Mouse (Mus musculus) intestine, postnatal 0 days (tissue): Measurements from ENCODE around the gene Grcc10. TPM values are rescaled to one million over a fixed set of nuclear protein-coding genes. Genes with fewer than 3 reads are reported as not detected.

Source experiments
- ATAC-seq: fragments of 200-750 bp; cut with Nextera tagmentation; 2 replicates; pipeline ENCODE4 v1.8.0; 2017; ENCODE audit warnings: mild to moderate bottlenecking, moderate TSS enrichment, moderate library complexity
- H3K27ac ChIP-seq: fragments of 300-500 bp; sonication (generic); 2 replicates; pipeline ENCODE4 v1.5.1; 2014; ENCODE audit warnings: mild to moderate bottlenecking, low read depth, low read length, moderate library complexity
- H3K27me3 ChIP-seq: fragments of 300-500 bp; sonication (generic); replicated peaks from 2 replicates; pipeline ENCODE4 v1.6.1; 2014; ENCODE audit warnings: low read length, mixed read lengths; ENCODE audit not compliant: control insufficient read depth, insufficient read depth
- H3K36me3 ChIP-seq: fragments of 300-500 bp; sonication (generic); 2 replicates; pipeline ENCODE4 v1.6.1; 2014; ENCODE audit warnings: mild to moderate bottlenecking, moderate library complexity; ENCODE audit not compliant: control insufficient read depth, insufficient read depth
- H3K4me1 ChIP-seq: fragments of 300-500 bp; sonication (generic); replicated peaks from 2 replicates; pipeline ENCODE4 v1.6.1; 2014; ENCODE audit warnings: antibody characterized with exemption, low read length, mixed read lengths; ENCODE audit not compliant: control insufficient read depth, insufficient read depth
- H3K4me2 ChIP-seq: fragments of 300-500 bp; sonication (generic); replicated peaks from 2 replicates; pipeline ENCODE4 v1.6.1; 2014; ENCODE audit warnings: low read depth, mild to moderate bottlenecking, moderate library complexity
- H3K4me3 ChIP-seq: fragments of 300-500 bp; sonication (generic); 2 replicates; pipeline ENCODE4 v1.5.1; 2014; ENCODE audit warnings: low read depth, low read length
- H3K9ac ChIP-seq: fragments of 300-500 bp; sonication (generic); 2 replicates; pipeline ENCODE4 v1.6.1; 2014; ENCODE audit warnings: mild to moderate bottlenecking, low read depth, low read length
- H3K9me3 ChIP-seq: fragments of 300-500 bp; sonication (generic); 2 replicates; pipeline ENCODE4 v1.6.1; 2016; ENCODE audit warnings: mixed run types; ENCODE audit not compliant: control insufficient read depth
- CTCF ChIP-seq: sonication (generic); IDR thresholded peaks from 2 replicates; pipeline ENCODE4 v1.5.1; 2016; ENCODE audit warnings: low read depth, mild to moderate bottlenecking, control low read depth, antibody characterized with exemption, moderate library complexity
- WGBS: fragments of 180-500 bp; shearing (Covaris S2); extraction: QIAGEN DNeasy Blood & Tissue Kit; methylation state at CpG from one replicate; pipeline ENCODE4 v1.1.7; 2014; 5-methylcytosine and 5-hydroxymethylcytosine counted together
- microRNA counts: library from miRNA; unstranded; fragments of <30 nt; microRNA quantifications from one replicate; lab custom pipeline; 2016
- microRNA-seq: library from miRNA; unstranded; fragments of <30 nt; microRNA quantifications from one replicate; pipeline ENCODE4, GENCODE M21; 2016
- polyA plus RNA-seq: library from polyadenylated mRNA; unstranded; fragments of >200 nt; fragmentation: Nextera tagmentation; extraction: Ambion mirVana; gene quantifications from 2 replicates; pipeline ENCODE4 v1.2.1, GENCODE M21; 2015

Grcc10 gene
- polyA plus RNA-seq, 1 experiment from 2014 or later = 238 TPM

- ATAC-seq = peak; percentile 53
Measured at GRCm38 (mm10) chr6:124693243-124693981, 47.8 kb downstream of the Grcc10 start.

GRCm38 (mm10) chr6:124690517-124690916 is 50.7 kb downstream of the Grcc10 start:
- H3K4me2 ChIP-seq = no peak overlapping the region
- 86% methylated on average over 3 of the region's 3 CpGs for WGBS
- no peaks in the 10 kb centered on the region for H3K9me3 ChIP-seq
- H3K27ac ChIP-seq = peak overlapping the region; percentile 29
- ATAC-seq = no peak
- no peak for TF ChIP-seq CTCF
- H3K4me1 ChIP-seq = no peaks in the 10 kb centered on the region
- H3K27me3 ChIP-seq = no peaks in the 10 kb centered on the region
- no peak overlapping the region for H3K9ac ChIP-seq
- no peaks in the 10 kb centered on the region; the same call in 1 of the 2 replicates for H3K36me3 ChIP-seq
- no peak overlapping the region for H3K4me3 ChIP-seq

More at GRCm38 (mm10) chr6:124693243-124693981, 47.8 kb downstream of the Grcc10 start:
- WGBS = 34% methylated on average over 15 of the region's 15 CpGs
- H3K4me1 ChIP-seq = no peaks in the 10 kb centered on the region
- H3K27ac ChIP-seq = peak overlapping the region; percentile 77
- H3K36me3 ChIP-seq = peaks cover 5% of the 10 kb centered on the region
- no peaks in the 10 kb centered on the region for H3K27me3 ChIP-seq
- H3K9ac ChIP-seq = no peak overlapping the region
- H3K4me2 ChIP-seq = no peak overlapping the region; the same call in 1 of the 2 replicates
- H3K4me3 ChIP-seq = no peak overlapping the region
- H3K9me3 ChIP-seq = no peaks in the 10 kb centered on the region
- TF ChIP-seq CTCF = peak; percentile 28; the same call in 1 of the 2 replicates

MicroRNAs encoded within 50 kb of the gene (microRNA counts, 519-probe panel; counts per million panel counts)
- microRNA mmu-miR-141 (lab: Ali Mortazavi, UCI) = 5,221 counts per million, percentile 86 among the panel's probes with 10 or more counts
- 5,884 counts per million, percentile 94 among the panel's probes with 10 or more counts for microRNA mmu-miR-200c (lab: Ali Mortazavi, UCI)

Small RNAs within 50 kb of the gene (microRNA-seq; reads per million reads assigned to microRNA genes)
- gene Mir141 (6,786 reads per million, percentile 92 among the genes with 10 or more reads in this experiment), gene Mir200c (29,744 reads per million, percentile 97 among the genes with 10 or more reads in this experiment)

Other genes with a start within 250 kb of the Grcc10 start
- 1.9 TPM in 2 replicates for gene C1rl, start 248.3 kb downstream of the Grcc10 start, polyA plus RNA-seq
- gene C1ra, start 229.0 kb downstream of the Grcc10 start, polyA plus RNA-seq = 6.9 and 7.5 TPM in 2 replicates
- 9.1 and 10.4 TPM in 2 replicates for gene C1s1, start 199.0 kb downstream of the Grcc10 start, polyA plus RNA-seq
- gene C1rb, start 171.1 kb downstream of the Grcc10 start, polyA plus RNA-seq = not detected in 2 replicates
- not detected in 2 replicates for gene C1s2, start 105.3 kb downstream of the Grcc10 start, polyA plus RNA-seq
- gene Lpcat3, start 78.3 kb downstream of the Grcc10 start, polyA plus RNA-seq = 209 and 212 TPM in 2 replicates
- 96.6 and 97.3 TPM in 2 replicates for gene Emg1, start 29.2 kb downstream of the Grcc10 start, polyA plus RNA-seq
- 249 and 255 TPM in 2 replicates for gene Phb2, start 29.0 kb downstream of the Grcc10 start, polyA plus RNA-seq
- 17.4 TPM in 2 replicates for gene Ptpn6, start 2.7 kb downstream of the Grcc10 start, polyA plus RNA-seq
- not detected in 2 replicates for gene Gm45234, start 14.6 kb upstream of the Grcc10 start, polyA plus RNA-seq
- 7.6 and 8.4 TPM in 2 replicates for gene Atn1, start 15.2 kb upstream of the Grcc10 start, polyA plus RNA-seq
- 3.5 and 4.6 TPM in 2 replicates for gene Eno2, start 28.3 kb upstream of the Grcc10 start, polyA plus RNA-seq
- gene Lrrc23, start 38.4 kb upstream of the Grcc10 start, polyA plus RNA-seq = 0.21 TPM in 1 of 2 replicates, not detected in the other
- 57.7 and 69.5 TPM in 2 replicates for gene Spsb2, start 67.3 kb upstream of the Grcc10 start, polyA plus RNA-seq
- 489 and 537 TPM in 2 replicates for gene Tpi1, start 72.9 kb upstream of the Grcc10 start, polyA plus RNA-seq
- gene Usp5, start 88.1 kb upstream of the Grcc10 start, polyA plus RNA-seq = 44.8 and 45.0 TPM in 2 replicates
- gene Cdca3, start 88.2 kb upstream of the Grcc10 start, polyA plus RNA-seq = 45.4 and 57.4 TPM in 2 replicates
- 0.42 and 0.47 TPM in 2 replicates for gene Gnb3, start 98.9 kb upstream of the Grcc10 start, polyA plus RNA-seq
- 4.5 and 4.6 TPM in 2 replicates for gene P3h3, start 116.4 kb upstream of the Grcc10 start, polyA plus RNA-seq
- gene Gpr162, start 122.6 kb upstream of the Grcc10 start, polyA plus RNA-seq = 0.46 and 0.64 TPM in 2 replicates
- gene Cd4, start 146.8 kb upstream of the Grcc10 start, polyA plus RNA-seq = 0.75 and 0.83 TPM in 2 replicates
- gene Lag3, start 170.3 kb upstream of the Grcc10 start, polyA plus RNA-seq = 1.6 and 1.7 TPM in 2 replicates
- 167 and 169 TPM in 2 replicates for gene Ptms, start 178.7 kb upstream of the Grcc10 start, polyA plus RNA-seq
- 265 and 269 TPM in 2 replicates for gene Mlf2, start 190.0 kb upstream of the Grcc10 start, polyA plus RNA-seq
- 105 and 110 TPM in 2 replicates for gene Cops7a, start 224.2 kb upstream of the Grcc10 start, polyA plus RNA-seq